Mouse (Mus musculus) stomach, postnatal 0 days (tissue): ENCODE results near the gene Wfdc15b.

ENCODE experiments used
- CTCF ChIP-seq: IDR thresholded peaks from 2 replicates; pipeline ENCODE4 v1.5.1; 2016; ENCODE audit warnings: antibody characterized with exemption, low read depth, mild to moderate bottlenecking, moderate library complexity
- EP300 ChIP-seq: optimal IDR thresholded peaks from 2 replicates; pipeline ENCODE3; 2016; ENCODE audit warnings: antibody characterized with exemption

DNA sequence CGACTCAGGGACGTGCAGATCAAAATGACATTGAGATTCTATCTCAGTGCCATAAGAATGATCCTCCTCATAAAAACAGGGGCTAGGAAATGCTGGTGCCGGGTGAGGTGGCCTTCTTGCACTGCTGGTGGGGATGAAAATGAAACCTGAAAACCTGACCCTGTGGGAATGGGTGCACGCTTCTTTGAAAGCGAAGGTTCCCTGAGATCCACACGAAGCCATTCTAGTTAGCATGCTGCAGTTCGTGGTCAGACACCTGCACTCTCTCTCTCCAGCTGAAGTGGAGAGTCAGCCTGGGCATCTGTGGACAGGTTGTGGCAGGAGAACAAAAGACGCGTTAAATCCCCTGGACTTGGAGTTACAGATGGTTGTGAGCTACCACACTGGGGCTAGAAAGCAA, 2.2 kb downstream of the Wfdc15b start:
- no peak for TF ChIP-seq CTCF
- no peak for TF ChIP-seq EP300
